Mouse (Mus musculus) lung, embryonic 14.5 days (tissue): ENCODE measurements at regions not wholly inside any gene's neighbourhood (a gene's known extent, or its start where the extent isn't known, plus 50 kb on each side); places are given as distances from the start of the nearest gene placed in this dataset.

Experiments
- ATAC-seq: fragments of 200-750 bp; cut with Nextera tagmentation; 2 replicates; pipeline ENCODE4 v1.8.0; 2017; ENCODE audit warnings: mild to moderate bottlenecking, moderate TSS enrichment, moderate library complexity; ENCODE audit not compliant: insufficient read depth
- DNase-seq: peaks from one replicate; pipeline ENCODE4 v3.0.0-alpha.2; 2015
- H3K27ac ChIP-seq: fragments of 300-500 bp; sonication (generic); 2 replicates; pipeline ENCODE4 v1.5.1; 2014; ENCODE audit warnings: low read depth, mild to moderate bottlenecking, moderate library complexity
- H3K27me3 ChIP-seq: fragments of 300-500 bp; sonication (generic); 2 replicates; pipeline ENCODE4 v1.6.1; 2014; ENCODE audit warnings: low read length, control low read depth; ENCODE audit not compliant: insufficient read depth
- H3K36me3 ChIP-seq: fragments of 300-500 bp; sonication (generic); 2 replicates; pipeline ENCODE4 v1.6.1; 2014; ENCODE audit warnings: control low read depth; ENCODE audit not compliant: insufficient read depth
- H3K4me1 ChIP-seq: fragments of 300-500 bp; sonication (generic); 2 replicates; pipeline ENCODE4 v1.6.1; 2014; ENCODE audit warnings: antibody characterized with exemption, control low read depth; ENCODE audit not compliant: insufficient read depth
- H3K4me2 ChIP-seq: fragments of 300-500 bp; sonication (generic); 2 replicates; pipeline ENCODE4 v1.6.1; 2014; ENCODE audit warnings: mild to moderate bottlenecking
- H3K4me3 ChIP-seq: fragments of 300-500 bp; sonication (generic); 2 replicates; pipeline ENCODE4 v1.5.1; 2014; ENCODE audit warnings: low read depth, low read length
- H3K9ac ChIP-seq: fragments of 300-500 bp; sonication (generic); 2 replicates; pipeline ENCODE4 v1.6.1; 2014
- H3K9me3 ChIP-seq: fragments of 300-500 bp; sonication (generic); 2 replicates; pipeline ENCODE4 v1.6.1; 2016; ENCODE audit warnings: low read depth, low read length, control low read depth
- CTCF ChIP-seq: IDR thresholded peaks from 2 replicates; pipeline ENCODE4 v1.5.1; 2016; ENCODE audit warnings: antibody characterized with exemption, low read depth
- WGBS: fragments of 180-500 bp; shearing (Covaris S2); extraction: QIAGEN DNeasy Blood & Tissue Kit; methylation state at CpG from one replicate; pipeline ENCODE4 v1.1.7; 2014; 5-methylcytosine and 5-hydroxymethylcytosine counted together

- Histone ChIP-seq H3K4me1 (no peaks in the 10 kb centered on the region), H3K27me3 (no peaks in the 10 kb centered on the region), H3K9ac (no peak overlapping the region), H3K36me3 (no peaks in the 10 kb centered on the region), H3K4me3 (no peak overlapping the region), H3K4me2 (no peak overlapping the region), H3K9me3 (no peaks in the 10 kb centered on the region), H3K27ac (no peak overlapping the region)
- no peak for TF ChIP-seq CTCF
- no peak for DNase-seq
- ATAC-seq = no peak
Measured at GRCm38 (mm10) chr3:155747511-155747910, 654.3 kb downstream of the Lrriq3 start.

GRCm38 (mm10) chr3:155757285-155757684 lies 664.1 kb downstream of the Lrriq3 start:
- DNase-seq (no peak), ATAC-seq (no peak)
- Histone ChIP-seq H3K27ac (no peak overlapping the region), H3K4me1 (no peaks in the 10 kb centered on the region), H3K36me3 (no peaks in the 10 kb centered on the region), H3K9ac (no peak overlapping the region), H3K9me3 (no peaks in the 10 kb centered on the region), H3K27me3 (no peaks in the 10 kb centered on the region), H3K4me3 (no peak overlapping the region), H3K4me2 (no peak overlapping the region)
- no peak for TF ChIP-seq CTCF
- WGBS = 86% methylated on average over 3 of the region's 3 CpGs

GRCm38 (mm10) chr3:155776019-155776418 lies 682.8 kb downstream of the Lrriq3 start:
- Histone ChIP-seq H3K9me3 (no peaks in the 10 kb centered on the region), H3K9ac (no peak overlapping the region), H3K27ac (no peak overlapping the region), H3K27me3 (no peaks in the 10 kb centered on the region), H3K4me1 (no peaks in the 10 kb centered on the region), H3K4me3 (no peak overlapping the region), H3K36me3 (no peaks in the 10 kb centered on the region), H3K4me2 (no peak overlapping the region)
- DNase-seq (no peak), ATAC-seq (no peak)
- WGBS = 86% methylated on average over 1 of the region's 1 CpGs
- no peak for TF ChIP-seq CTCF

- no peak for ATAC-seq
- no peaks in the 10 kb centered on the region for H3K36me3 ChIP-seq
- DNase-seq = no peak
- no peak overlapping the region for H3K4me2 ChIP-seq
- no peaks in the 10 kb centered on the region for H3K27me3 ChIP-seq
- TF ChIP-seq CTCF = no peak
- H3K27ac ChIP-seq = no peak overlapping the region
- WGBS = 82% methylated on average over 1 of the region's 1 CpGs
- no peaks in the 10 kb centered on the region for H3K4me1 ChIP-seq
- H3K4me3 ChIP-seq = no peak overlapping the region
- no peak overlapping the region for H3K9ac ChIP-seq
- no peaks in the 10 kb centered on the region for H3K9me3 ChIP-seq
Measured at GRCm38 (mm10) chr3:155777025-155777424, 683.8 kb downstream of the Lrriq3 start.

- ATAC-seq (no peak), DNase-seq (peak; percentile 8)
- no peak for TF ChIP-seq CTCF
- 24% methylated on average over 2 of the region's 2 CpGs for WGBS
- no peak overlapping the region for H3K4me2 ChIP-seq
- no peak overlapping the region for H3K27ac ChIP-seq
- H3K4me1 ChIP-seq = no peaks in the 10 kb centered on the region
- H3K36me3 ChIP-seq = no peaks in the 10 kb centered on the region
- H3K27me3 ChIP-seq = no peaks in the 10 kb centered on the region
- H3K4me3 ChIP-seq = no peak overlapping the region
- no peaks in the 10 kb centered on the region for H3K9me3 ChIP-seq
- H3K9ac ChIP-seq = no peak overlapping the region
Measured at GRCm38 (mm10) chr3:155815693-155816092, 722.5 kb downstream of the Lrriq3 start.

GRCm38 (mm10) chr3:155824863-155825262 lies 731.6 kb downstream of the Lrriq3 start:
- no peaks in the 10 kb centered on the region for H3K36me3 ChIP-seq
- no peak overlapping the region for H3K9ac ChIP-seq
- H3K9me3 ChIP-seq = no peaks in the 10 kb centered on the region
- DNase-seq = no peak
- H3K27me3 ChIP-seq = no peaks in the 10 kb centered on the region
- ATAC-seq = no peak
- H3K4me2 ChIP-seq = no peak overlapping the region
- no peak overlapping the region for H3K27ac ChIP-seq
- H3K4me1 ChIP-seq = no peaks in the 10 kb centered on the region
- WGBS = 81% methylated on average over 2 of the region's 2 CpGs
- H3K4me3 ChIP-seq = no peak overlapping the region
- TF ChIP-seq CTCF = no peak

- TF ChIP-seq CTCF = no peak
- Histone ChIP-seq H3K27me3 (no peaks in the 10 kb centered on the region), H3K4me1 (no peaks in the 10 kb centered on the region), H3K9ac (no peak overlapping the region), H3K4me3 (no peak overlapping the region), H3K4me2 (no peak overlapping the region), H3K9me3 (no peaks in the 10 kb centered on the region), H3K36me3 (no peaks in the 10 kb centered on the region), H3K27ac (no peak overlapping the region)
- DNase-seq = no peak
- ATAC-seq = no peak
Measured at GRCm38 (mm10) chr3:155866286-155866685, 695.3 kb upstream of the Negr1 start.

GRCm38 (mm10) chr3:155875696-155876095 lies 685.9 kb upstream of the Negr1 start:
- H3K27ac ChIP-seq = no peak overlapping the region
- no peaks in the 10 kb centered on the region for H3K9me3 ChIP-seq
- H3K27me3 ChIP-seq = no peaks in the 10 kb centered on the region
- ATAC-seq (no peak), DNase-seq (no peak)
- WGBS = 84% methylated on average over 3 of the region's 3 CpGs
- no peaks in the 10 kb centered on the region for H3K36me3 ChIP-seq
- H3K4me2 ChIP-seq = no peak overlapping the region
- no peak overlapping the region for H3K4me3 ChIP-seq
- no peak for TF ChIP-seq CTCF
- H3K4me1 ChIP-seq = no peaks in the 10 kb centered on the region
- H3K9ac ChIP-seq = no peak overlapping the region
